Mouse (Mus musculus) naive thymus-derived CD4-positive, alpha-beta T cell, adult 2 months (primary cell): ENCODE results near the gene Pacs2.

Experiments used
- DNase-seq: peaks from one replicate; pipeline ENCODE4 v3.0.0-alpha.2; 2011; ENCODE audit warnings: low read depth

Pacs2 gene

DNA sequence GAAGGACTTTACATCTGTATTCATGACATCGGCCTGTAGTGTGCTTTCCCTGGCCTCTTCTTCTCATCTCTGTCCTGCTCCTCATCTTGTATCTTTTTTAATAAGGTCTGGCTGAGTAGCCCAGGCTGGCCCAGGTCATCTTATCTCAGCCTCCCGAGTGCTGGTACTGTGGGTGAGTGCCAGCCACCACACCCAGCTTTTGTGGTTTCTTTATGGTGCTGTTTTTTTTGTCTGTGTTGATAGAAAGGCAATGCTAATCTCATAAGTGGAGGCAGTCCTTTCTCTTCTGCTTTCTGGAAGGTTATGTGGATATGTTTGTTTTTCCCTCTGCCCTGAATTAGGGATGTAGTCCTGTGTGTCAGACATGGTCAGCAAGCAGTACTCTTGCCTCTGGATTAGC lies 28.2 kb downstream of the Pacs2 start:
- no peak for DNase-seq

DNA sequence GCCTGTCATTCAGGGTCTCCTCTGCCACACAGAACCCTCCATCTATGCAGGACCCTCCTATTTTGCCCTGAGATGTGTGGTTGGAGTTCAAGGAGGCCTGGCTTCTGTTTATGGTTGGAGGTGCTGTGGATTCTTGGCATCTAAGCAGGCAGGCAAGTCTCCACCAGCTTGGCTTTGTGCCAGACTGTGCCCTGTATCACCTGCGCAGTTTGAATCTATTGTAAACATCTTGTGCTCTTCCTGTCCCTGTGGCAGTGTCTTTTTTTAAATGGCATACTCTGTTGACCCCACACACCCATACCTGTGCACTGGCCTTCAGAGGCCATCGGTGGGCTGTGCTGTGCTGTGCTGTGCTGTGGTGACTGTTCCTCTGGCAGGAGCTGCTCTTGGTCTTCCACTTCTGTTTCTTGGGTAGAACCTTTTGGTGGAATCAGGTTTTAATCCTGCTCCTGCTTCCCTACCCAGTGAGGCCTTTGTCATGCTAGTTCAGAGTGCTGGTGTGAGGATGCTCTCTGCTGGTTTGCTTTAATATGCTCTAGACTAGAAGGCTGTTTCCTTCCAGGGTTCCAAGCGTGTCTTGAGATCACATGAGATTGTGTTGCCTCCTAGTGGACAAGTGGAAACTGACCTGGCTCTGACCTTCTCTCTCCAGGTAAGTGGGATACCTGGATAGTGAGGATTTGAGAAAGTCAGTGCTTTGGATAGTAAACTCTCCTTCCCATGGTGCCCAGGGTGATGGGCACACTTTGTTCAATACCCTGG lies 30.8 kb downstream of the Pacs2 start:
- peak; percentile 72 for DNase-seq

DNA sequence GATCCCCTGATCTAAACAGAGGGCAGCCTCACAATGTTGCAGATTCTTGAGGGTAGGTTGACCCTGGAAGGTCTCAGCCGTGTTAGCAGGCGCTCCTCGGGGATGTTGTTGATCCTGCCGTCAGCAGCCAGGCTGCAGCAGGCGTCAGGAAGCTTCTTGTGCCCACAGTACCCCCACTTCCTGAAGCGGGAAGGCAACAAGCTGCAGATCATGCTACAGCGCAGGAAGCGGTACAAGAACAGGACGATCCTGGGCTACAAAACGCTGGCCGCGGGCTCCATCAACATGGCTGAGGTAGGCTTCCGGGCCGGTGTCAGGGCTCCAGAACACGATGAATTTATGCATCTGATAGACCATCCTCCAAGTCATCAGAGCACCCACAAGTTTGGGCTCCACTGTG lies 32.6 kb downstream of the Pacs2 start:
- DNase-seq: peak; percentile 69

DNA sequence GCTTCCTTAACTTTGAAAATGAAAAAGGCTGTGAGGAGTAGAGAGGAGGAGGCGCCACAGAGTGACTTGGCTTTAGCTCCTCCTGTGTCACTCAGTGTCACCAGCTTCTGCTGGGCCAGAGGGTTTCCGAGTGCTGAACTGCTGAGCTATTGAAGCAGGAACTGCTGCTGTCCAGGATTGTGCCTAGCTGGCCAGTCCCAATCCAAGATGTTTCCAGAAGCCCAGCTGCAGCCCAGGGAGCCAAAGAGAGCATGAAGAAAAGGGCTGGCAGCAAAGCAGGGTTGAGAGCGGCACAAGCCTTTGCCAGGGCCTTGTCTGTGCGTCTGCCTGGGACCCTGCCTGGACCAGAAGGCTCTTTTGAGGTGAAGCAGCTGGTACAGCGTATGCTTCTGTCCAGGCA lies 33.8 kb downstream of the Pacs2 start:
- DNase-seq: peak; percentile 50

DNA sequence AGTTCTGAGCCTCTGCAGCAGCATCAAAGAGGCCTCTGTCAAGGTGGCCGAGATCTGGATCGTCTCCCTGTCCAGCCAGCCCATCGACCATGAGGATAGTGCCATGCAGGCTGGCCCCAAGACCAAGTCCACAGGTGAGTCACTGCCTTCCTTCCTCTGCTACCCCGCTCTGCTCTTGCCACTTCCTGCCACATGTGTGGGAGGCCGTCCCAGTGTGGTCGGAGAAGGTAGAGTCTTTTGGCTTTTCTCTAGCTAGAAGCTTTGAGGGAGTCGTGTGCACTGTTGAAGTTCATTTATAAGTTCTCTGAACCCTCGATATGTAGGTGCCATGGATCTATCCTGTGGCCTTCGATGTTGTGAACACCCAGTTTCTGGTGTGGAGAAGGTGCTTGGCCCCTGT lies 35.5 kb downstream of the Pacs2 start:
- peak; percentile 74 for DNase-seq

DNA sequence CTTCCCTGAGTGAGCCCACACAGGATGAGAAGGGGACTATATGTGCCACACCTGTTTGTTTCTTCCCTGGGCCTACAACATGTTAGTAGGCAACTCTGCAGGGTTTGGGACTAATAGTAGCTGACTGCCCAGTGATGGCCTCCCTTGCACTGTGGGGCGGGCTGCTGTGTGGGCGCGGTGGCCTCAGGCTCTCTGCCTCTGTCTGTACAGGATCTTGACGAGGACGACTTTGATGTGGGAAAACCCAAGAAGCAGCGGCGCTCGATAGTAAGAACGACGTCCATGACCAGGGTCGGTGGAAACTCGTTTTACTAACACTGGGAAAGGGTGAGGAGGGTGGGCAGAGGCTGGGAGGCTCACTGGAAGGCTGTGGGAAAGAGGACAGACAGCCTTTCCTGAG lies 36.4 kb downstream of the Pacs2 start:
- DNase-seq: peak; percentile 72

DNA sequence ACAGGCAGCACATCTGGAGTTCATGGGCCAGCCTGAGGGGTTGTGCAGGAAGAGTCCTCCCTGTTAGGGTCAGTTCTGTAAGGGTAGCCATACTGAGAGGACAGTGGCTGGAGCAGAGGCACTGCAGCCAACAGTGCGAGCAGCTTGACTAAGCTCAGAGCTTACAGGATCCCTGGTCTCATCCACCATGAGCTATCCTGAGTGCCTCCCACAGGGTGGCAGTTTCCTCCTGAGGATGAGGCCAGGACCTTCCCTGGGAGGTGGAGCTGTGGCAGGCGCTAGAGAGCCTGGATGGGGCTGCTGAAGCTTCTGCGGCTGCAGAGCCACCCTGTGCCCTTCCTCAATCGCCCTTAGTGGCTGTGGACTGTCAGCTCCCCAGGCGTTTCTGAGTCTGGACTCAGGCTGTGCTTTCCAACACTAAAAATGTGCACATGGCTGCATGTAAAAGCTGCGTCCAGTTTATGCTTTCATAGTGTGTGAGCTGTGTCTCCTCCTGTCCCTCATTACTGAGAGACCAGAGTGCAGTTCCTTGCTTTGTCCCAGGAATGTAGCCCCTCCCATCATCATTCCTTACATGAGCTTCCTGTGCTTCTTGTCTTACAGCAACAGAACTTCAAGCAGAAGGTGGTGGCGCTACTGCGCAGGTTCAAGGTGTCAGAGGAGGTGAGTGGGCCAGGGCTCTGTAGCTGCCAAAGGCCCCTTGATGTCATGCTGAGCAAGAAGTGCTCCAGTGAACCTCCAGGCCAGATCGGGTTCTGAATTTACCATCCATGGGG lies 37.5 kb downstream of the Pacs2 start:
- no peak for DNase-seq

DNA sequence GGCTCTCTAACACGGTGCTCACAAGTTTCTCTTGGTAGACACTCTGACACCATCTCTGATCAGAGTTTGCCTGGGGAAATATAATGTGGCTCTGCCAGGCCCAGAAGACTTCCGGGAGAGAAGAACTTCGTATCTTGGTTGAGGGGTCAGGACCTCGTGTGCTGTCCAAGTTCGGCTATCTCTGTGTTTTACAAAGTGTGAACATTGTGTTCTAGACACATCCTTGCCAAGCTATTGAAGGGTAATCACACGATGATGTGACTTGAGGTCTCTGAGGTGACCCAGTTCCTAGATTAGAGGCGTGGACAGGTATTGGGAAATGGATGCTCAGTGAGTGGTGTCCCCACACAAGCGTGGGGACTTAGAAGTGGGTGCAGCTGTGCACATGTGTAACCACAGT lies 41.8 kb downstream of the Pacs2 start:
- DNase-seq: no peak

DNA sequence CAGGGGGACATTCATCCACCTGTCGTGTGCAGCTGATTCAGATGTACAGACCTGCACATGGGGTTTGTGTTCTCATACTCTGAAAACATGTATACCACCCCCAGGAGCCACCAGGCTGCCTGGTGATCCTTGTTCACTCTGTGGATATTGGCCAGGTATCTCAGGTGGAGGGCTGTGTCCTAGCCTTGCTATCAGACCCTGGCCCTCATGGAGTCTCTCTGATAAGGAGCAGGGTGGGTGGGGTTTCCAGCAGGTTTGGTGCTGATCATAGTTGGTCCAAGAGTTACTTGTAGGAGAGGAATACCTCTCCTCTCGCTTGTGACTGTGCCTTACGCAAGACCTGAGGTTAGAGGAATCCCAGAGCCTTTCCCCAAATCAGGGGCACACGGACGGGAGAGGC lies 45.9 kb downstream of the Pacs2 start:
- DNase-seq: no peak

DNA sequence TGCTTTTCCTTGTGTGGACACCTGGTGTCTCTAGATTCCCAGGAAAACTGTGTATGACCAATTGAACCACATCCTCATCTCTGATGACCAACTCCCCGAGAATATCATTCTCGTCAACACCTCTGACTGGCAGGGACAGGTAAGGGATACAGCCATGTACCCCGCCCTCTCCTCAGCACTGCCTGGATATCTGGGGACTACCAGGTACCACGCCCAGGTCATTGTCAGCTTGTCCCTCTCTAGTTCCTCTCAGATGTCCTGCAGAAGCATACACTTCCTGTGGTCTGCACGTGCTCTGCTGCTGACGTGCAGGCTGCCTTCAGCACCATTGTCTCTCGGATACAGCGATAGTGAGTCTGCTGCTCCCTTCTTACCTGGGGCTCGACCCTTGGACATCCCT lies 47.3 kb downstream of the Pacs2 start:
- DNase-seq: no peak

DNA sequence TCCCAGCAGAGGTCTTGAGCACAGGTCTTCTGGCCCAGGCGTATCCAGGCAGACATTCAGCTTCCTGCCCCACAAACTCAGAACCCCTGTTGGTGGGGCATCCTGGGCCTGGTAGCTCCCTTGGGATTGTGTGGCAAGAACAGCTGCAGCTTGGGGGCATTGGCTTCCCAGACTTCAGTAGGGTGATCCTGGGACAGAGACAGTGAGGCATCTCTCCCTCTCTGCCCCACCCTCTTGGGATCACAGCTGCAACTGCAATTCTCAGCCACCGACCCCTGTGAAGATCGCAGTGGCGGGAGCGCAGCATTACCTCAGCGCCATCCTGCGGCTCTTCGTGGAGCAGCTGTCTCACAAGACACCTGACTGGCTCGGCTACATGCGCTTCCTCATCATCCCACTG lies 47.9 kb downstream of the Pacs2 start:
- no peak for DNase-seq

DNA sequence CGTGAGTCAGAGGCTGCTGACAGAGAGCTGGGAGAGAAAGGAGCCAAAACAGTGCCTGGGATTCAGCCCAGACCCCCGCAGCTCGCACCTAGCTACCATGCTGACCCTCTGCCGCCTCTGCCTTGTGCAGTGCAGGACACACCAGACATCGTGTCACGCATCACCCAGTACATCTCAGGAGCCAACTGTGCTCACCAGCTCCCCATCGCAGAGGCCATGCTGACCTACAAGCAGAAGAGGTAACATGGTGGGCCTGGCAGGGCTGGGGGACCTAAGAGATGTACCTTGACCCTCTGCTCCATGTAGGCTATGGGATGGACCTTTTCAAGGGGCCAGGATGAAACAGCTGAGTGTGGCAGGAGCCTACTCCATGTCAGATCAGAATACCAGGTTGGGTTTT lies 49.4 kb downstream of the Pacs2 start:
- DNase-seq: no peak

DNA sequence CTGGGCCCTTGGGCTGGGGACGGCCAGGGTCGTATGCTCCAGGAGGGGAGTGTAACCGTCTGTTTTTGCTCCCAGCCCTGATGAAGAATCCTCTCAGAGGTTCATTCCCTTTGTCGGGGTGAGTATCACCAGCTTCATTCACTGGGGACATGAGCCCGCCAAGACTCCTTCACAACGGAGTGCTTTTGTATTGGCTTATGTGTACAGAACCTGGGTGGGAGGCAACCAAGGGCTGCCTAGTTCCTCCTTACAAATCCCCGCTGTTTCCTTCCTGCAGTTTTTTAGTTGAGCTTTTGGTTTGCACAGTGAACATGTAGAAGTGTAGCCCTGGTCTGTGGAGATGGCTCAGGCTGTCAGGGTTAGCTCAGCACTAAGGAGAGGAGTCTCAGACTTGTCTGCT lies 53.7 kb downstream of the Pacs2 start:
- no peak for DNase-seq

DNA sequence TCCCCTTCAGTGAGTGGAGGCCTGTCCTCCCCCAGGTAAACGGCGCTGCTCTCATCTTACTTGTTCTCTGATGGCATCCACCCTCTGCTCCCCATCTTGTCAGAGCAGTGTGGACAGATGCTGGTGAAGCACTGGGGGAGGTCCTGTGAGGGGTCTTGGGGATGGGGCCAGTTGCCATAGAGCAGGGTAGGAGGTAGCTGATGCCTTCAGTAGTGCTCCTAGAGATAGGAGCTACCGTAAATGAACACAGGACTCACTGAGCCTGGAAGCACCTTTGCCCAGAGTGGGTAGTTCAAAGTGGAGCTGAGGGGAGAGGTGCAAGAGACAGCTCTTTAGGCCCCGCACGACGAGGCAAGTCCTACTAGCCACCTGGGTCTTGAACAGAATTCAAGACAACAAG lies 55.1 kb downstream of the Pacs2 start:
- DNase-seq: no peak

DNA sequence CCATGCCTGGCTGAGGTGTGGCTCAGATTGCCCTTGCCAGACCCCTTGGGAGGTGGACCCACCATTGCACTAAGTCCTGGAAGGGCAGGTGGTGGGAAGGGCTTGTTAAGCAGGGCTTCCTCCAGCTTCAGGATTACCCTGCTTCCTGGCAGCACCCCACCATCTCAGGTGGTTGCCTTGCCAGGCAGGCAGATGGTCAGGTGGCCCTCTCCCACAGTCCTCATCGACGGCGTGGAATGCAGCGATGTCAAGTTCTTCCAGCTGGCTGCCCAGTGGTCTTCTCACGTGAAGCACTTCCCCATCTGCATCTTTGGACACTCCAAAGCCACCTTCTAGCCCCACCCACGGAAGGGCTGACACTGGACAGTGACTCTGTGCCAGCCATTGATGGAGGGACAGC lies 57.0 kb downstream of the Pacs2 start:
- DNase-seq: no peak

DNA sequence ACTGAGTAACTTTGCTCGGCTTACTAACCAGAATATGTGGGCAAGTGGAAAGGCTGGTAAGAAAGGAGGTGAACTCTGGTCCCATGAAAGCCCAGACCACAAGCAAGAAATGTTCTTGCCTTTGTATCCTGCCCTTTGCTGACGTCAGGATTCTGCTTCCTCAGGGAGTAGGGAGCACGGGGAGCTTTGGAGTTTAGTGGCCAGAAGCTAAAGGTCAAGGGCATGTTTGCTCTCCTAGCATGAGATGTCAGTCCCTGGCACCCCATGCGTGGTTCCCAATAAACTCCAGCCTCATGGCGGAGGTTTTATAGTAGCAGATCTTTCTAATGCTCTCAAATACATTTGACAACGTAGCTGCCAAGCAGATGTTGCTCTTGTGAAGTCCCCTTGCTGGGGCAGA lies 57.5 kb downstream of the Pacs2 start:
- no peak for DNase-seq

DNA sequence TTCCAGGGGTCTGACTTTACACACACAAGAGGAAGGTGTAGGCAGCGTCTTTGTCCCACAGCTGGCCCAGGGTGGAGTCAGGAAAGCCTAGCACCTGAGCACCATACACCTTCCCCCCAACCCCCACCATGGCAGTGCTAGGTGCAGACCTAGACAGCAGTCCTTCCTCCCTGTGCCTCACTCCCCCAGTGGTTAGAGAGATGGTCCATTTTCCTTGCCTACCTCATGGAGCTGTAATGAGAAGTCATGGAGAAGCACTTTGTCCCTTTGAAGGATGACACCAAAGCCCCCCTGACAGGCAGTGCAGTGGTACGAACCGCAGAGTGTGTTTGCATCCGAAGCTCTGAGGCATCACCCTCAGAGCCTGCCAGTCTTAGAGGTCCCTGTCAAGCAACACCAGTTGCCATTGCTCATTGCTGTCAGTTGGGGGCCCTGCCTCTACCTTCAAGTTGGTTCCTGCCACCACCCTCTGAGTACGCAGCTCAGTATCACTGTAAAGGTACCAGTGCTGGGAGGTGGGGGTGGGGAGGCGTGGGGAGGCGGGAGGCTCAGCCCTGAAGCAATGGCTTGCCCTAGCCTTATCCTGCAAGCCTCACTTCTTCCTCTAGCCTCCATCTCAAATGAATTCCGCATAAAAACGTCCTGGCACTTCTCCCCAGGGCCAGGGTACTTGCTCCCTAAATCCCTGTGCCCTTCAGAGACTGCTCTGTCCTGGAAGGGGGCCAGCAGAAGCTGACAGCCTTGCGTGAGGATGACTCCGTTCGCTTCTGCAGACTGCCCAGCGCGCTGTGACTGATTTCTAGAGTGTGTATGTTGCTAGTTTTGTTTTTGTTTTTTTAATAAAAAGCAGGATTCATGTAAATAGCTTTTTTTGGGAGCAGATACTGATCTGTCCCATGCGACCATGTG lies 59.4 kb downstream of the Pacs2 start:
- DNase-seq: peak; percentile 74

DNA sequence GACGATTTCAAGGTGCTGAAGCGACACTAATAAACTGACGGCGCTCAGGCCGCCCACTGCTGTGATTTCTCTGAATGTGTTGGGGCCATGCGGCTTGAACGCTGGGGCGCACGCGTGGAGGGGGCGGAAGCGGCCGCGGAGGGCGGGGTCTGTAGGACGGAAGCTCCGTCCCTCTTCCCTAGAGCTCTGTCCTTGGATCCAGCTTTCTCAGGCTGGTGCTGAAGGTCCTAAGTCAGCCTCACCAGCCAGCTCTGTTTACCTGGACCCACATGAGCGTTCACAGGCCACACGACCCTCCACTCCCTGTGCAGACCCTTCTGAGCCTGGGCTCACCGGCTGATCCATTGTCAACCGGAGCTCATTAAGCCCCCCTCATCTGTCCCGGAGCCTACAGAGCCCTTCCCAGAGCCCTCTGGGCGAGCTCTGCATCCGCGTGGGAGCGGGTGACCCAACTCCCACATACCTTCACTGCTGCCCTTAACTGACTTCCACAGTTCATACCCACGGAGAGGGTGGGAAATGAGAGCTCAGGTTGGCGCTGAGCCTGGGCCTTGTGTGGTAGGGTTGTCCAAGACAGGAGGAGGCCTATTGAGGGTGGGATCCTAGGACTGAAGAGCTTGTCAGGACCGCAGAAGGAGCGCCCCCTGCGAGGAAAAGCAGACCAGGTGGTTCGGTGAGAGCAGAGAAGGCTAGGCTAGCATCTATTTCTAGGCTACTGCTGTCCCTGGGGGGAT lies 60.2 kb downstream of the Pacs2 start, which contains the start of gene Tex22:
TSS of gene Tex22 (plus strand) at position 174 of the 734 bp plus-strand sequence.
- peak; percentile 82 for DNase-seq

DNA sequence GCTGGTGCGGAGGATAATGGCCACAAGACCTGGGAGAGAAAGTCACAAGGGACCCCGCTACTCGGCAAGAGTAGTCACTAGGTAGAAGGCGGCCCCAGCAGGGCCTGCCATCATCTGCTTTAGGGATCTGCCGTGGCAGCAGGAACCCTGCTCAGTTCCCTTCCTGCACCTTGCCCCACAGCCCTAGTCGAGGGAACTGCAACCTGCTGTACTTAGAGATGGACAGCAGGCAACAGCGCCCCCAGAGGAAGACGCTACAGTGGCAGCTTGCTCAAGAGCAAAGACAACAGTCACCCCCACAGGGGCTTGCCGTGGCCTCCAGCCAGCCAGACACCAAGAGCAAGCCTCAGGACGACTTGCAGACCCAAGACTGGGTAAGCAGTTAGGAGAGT lies 60.8 kb downstream of the Pacs2 start:
- DNase-seq: peak; percentile 94

DNA sequence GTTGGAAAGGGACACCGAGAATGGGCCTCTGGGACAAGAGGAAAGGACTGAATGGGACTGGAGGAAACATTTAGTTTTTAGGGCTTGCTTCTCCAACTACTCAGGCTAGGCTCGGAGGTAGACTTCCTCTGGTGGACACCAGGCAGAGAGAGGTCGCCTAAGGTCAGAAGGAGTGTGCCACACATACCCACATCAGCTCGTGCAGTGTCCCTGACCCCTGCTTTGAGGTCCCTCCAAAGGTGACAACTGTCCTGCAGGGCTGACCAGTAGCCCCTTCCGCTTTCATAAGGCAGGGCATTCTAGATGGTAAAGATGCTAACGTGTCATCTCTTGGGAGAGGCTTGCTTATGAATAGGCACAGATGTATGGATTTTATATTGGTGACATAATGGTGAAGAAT lies 61.2 kb downstream of the Pacs2 start:
- DNase-seq: no peak

DNA sequence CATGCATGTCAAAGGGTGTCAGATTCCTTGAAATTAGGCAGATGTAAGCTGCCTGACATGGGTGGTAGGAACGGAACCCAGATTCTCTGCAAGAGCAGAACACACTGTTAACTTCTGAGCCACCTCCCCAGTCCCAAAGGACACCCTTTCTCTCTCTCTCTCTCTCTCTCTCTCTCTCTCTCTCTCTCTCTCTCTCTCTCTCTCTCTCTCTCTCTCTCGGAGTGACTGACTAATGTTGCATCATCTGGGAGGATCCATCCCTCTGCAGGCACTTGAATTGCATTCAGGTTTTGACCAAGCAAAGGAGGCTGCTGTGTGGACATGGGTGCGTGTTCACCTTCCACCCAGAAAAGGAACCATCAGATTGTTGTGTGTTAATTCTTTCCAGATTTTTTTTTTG lies 73.0 kb downstream of the Pacs2 start:
- no peak for DNase-seq

DNA sequence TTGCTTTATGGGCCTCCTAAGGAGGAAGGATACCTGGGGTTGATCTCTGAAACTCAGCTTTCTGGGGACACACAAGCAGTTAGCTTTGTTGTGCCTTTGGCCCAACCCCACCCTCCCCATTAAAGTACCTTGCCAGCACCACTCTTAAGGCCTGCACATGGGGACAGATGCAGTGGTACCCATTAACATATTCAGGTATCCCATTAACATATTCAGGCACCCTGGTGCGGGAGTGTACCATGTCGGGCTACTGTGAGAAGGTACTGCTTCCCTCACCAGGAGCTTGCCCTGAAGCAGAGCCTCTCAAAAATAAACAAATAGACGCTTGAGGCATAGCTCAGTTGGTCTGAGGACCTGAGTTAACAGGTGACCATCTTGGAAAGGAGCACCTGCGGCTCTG lies 73.7 kb downstream of the Pacs2 start:
- DNase-seq: no peak
